Mouse (Mus musculus) megakaryocyte, embryonic 14.5 days (primary cell): ENCODE data around the gene Nubp2.

Experiments
- FLI1 ChIP-seq: IDR thresholded peaks from 2 replicates; pipeline ENCODE4 v1.6.1; 2012; ENCODE audit warnings: low read length, inconsistent platforms, mixed read lengths
- GATA1 ChIP-seq: IDR thresholded peaks from 3 replicates; pipeline ENCODE4 v1.6.1; 2012; ENCODE audit warnings: mixed read lengths, low read length, inconsistent platforms, borderline replicate concordance

DNA sequence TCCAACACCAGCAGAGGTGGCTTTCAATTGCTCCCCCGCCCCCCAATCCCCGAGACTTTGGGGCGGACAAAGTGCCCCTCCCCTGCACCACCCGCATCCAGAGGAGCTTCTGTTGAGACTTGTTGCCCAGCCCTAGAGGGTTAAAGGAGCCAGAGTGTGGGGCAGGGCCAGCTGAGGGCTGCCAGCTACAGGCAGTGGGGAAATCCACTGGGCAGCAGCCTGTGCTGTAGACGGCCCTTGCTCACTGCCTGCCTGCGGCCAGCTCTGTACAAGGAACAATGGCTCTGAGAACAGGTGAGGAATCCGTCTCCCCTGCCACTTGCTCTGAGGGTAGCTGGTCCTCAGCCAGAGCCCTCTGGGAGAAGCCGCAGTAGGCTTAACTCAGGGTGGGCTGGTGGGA lies 7.6 kb downstream of the Nubp2 start:
- TF ChIP-seq GATA1 (no peak), FLI1 (no peak)
